ENCODE assay signal across 8 mouse cellular contexts in the genomic region with DNA sequence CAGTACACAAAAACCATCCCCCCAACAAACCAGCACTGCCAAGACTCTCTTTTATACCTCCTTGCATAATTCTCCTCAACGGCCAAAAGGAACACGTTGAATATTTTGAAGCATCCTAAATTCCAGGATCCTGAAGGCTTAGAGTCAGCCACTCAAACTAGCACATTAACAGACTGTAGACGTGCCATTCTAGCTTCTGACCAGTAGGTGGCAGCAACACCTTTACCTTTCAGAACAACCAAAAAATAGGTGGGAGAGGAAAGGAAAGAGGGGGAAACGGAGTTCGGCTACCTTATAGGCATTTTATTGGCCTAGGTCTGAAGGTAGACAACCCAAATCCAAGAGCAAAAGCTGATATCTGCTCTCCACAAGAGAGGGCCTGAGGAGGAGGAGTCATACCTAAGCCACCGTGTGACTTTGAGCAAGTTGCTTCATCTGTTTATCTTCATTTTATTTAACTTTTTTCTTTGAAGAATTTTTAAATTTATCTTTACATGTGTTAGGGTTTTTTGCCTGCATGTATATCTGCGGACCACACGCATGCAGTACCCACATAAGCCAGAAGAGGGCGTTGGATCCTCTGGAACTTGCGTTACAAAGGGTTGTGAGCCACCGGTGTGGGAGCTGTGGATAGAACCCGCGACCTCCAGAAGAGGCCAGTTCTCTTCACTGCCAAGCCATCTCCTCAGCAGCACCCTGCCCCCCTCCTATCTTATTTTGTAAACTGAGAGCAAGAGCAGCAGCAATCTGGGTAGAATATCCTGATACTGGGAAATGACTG. TPM values are rescaled to one million over a fixed set of nuclear protein-coding genes. Genes with fewer than 3 reads are reported as not detected.
A peak's percentile ranks its signal among the peaks of the same experiment; 100 is the strongest.
DNase-seq lines count a peak whose midpoint lies in the region; ATAC-seq and TF ChIP-seq lines count a peak whose summit lies in the region.

No protein-coding gene starts in this region.

- DNase-seq in heart, adult 8-10 months (ENCODE audit: low spot score): peak; percentile 53
- DNase-seq in heart, postnatal 25 days (ENCODE audit: low spot score): no peak
- DNase-seq in CD4-positive helper T cell, adult 2 months (ENCODE audit: low read depth, low spot score): peak; percentile 65
- peak; percentile 78 for DNase-seq in forelimb bud, embryonic 11.5 days (ENCODE audit: low read depth, low spot score)
- peak; percentile 74 to 77 for DNase-seq in left cerebral cortex, postnatal 14 days (ENCODE audit: low spot score in 2 of 2)
- DNase-seq in urinary bladder, postnatal 4 days (ENCODE audit: low spot score in 2 of 2): no peak

- no peak overlapping the region for H3K4me3 ChIP-seq in bone marrow macrophage, adult 2 months (ENCODE audit: insufficient read depth, low read length)

- H3K4me1 ChIP-seq in bone marrow macrophage, adult 2 months (ENCODE audit: control insufficient read depth, insufficient read depth, low read length): peaks cover 16% of the 10 kb centered on the region

- intact Hi-C loops in heart, postnatal 25 days (cut with DNase I): loop anchor here (2.0 to 5.0 kb wide), 3 partner anchors 38 to 218 kb away; a partner anchor contains a TSS
- intact Hi-C loops in left cerebral cortex, postnatal 14 days (cut with DNase I): loop anchor here (5.0 kb wide), 1 partner anchor 48 kb away; no protein-coding TSS in a partner anchor

- no peak for TF ChIP-seq POLR2A in bone marrow macrophage, adult 2 months (IDR thresholded peaks at IDR 0.05; ENCODE audit: borderline replicate concordance, low read depth, low read length)

- H3K27ac ChIP-seq in bone marrow macrophage, adult 2 months (ENCODE audit: insufficient read depth, low read depth, low read length): no peak overlapping the region

- peak; percentile 92 for TF ChIP-seq CTCF in bone marrow macrophage, adult 2 months (IDR thresholded peaks at IDR 0.05; ENCODE audit: low read depth, low read length)

- ATAC-seq in neutrophil, adult 5-6 weeks (ENCODE audit: extremely low read depth, insufficient number of reproducible peaks, low FRiP score, poor library complexity, severe bottlenecking): peak; percentile 56

RNA-seq across cellular contexts. Expression of a gene that starts 5.3 kb away (rescaled TPM):
- 1 to 10 TPM in 1 of 4 experiments, under 1 TPM in 3; 0.16 to 1.4 (median 0.47) TPM for total RNA-seq in heart, adult 8-10 months (2022)
- under 1 TPM; 0.14 to 0.42 TPM for total RNA-seq in heart, postnatal 25 days (2021)
- not detected in 2 replicates for polyA plus RNA-seq in bone marrow macrophage, adult 2 months (2012; ENCODE audit: insufficient read depth, insufficient read length, missing spikeins)
- total RNA-seq in left cerebral cortex, postnatal 14 days (2021): 1 to 10 TPM; 1.7 to 6.2 TPM
- not detected in 2 replicates for total RNA-seq in neutrophil, adult 5-6 weeks (2017)

RNA-seq across cellular contexts. Expression of a gene that starts 20.0 kb away (rescaled TPM):
- 10 to 100 TPM; 32.2 to 40.4 (median 33.3) TPM for total RNA-seq in heart, adult 8-10 months (2022)
- 10 to 100 TPM; 33.5 to 33.7 TPM for total RNA-seq in heart, postnatal 25 days (2021)
- polyA plus RNA-seq in bone marrow macrophage, adult 2 months (2012; ENCODE audit: insufficient read depth, insufficient read length, missing spikeins): 134 and 173 TPM in 2 replicates
- total RNA-seq in left cerebral cortex, postnatal 14 days (2021): 100 to 1,000 TPM; 129 to 142 TPM
- 42.7 and 43.3 TPM in 2 replicates for total RNA-seq in neutrophil, adult 5-6 weeks (2017)

RNA-seq across cellular contexts. Expression of a gene that starts 24.7 kb away (rescaled TPM):
- under 1 TPM in 2 of 4 experiments, not detected in 2; 0.22 to 0.35 TPM for total RNA-seq in heart, adult 8-10 months (2022)
- total RNA-seq in heart, postnatal 25 days (2021): under 1 TPM; 0.13 to 0.67 TPM
- 15.6 and 18.3 TPM in 2 replicates for polyA plus RNA-seq in bone marrow macrophage, adult 2 months (2012; ENCODE audit: insufficient read depth, insufficient read length, missing spikeins)
- total RNA-seq in left cerebral cortex, postnatal 14 days (2021): 1 to 10 TPM; 1.0 to 1.1 TPM
- 0.23 TPM in 1 of 2 replicates, not detected in the other for total RNA-seq in neutrophil, adult 5-6 weeks (2017)

RNA-seq across cellular contexts. Expression of a gene that starts 38.0 kb away (rescaled TPM):
- not detected for total RNA-seq in heart, adult 8-10 months (2022)
- total RNA-seq in heart, postnatal 25 days (2021): not detected
- not detected in 2 replicates for polyA plus RNA-seq in bone marrow macrophage, adult 2 months (2012; ENCODE audit: insufficient read depth, insufficient read length, missing spikeins)
- total RNA-seq in left cerebral cortex, postnatal 14 days (2021): not detected
- total RNA-seq in neutrophil, adult 5-6 weeks (2017): not detected in 2 replicates

RNA-seq across cellular contexts. Expression of a gene that starts 43.3 kb away (rescaled TPM):
- total RNA-seq in heart, adult 8-10 months (2022): 1 to 10 TPM in 1 of 4 experiments, under 1 TPM in 3; 0.38 to 1.2 (median 0.91) TPM
- total RNA-seq in heart, postnatal 25 days (2021): under 1 TPM; 0.16 to 0.45 TPM
- not detected in 2 replicates for polyA plus RNA-seq in bone marrow macrophage, adult 2 months (2012; ENCODE audit: insufficient read depth, insufficient read length, missing spikeins)
- not detected for total RNA-seq in left cerebral cortex, postnatal 14 days (2021)
- total RNA-seq in neutrophil, adult 5-6 weeks (2017): not detected in 2 replicates

Comparison
In these comparisons a context has a peak if more than half of its experiments do, and no peak if none do; other contexts are left out.
1. DNase-seq: peak in heart, adult 8-10 months (single experiment), CD4-positive helper T cell, adult 2 months (single experiment), forelimb bud, embryonic 11.5 days (single experiment) and left cerebral cortex, postnatal 14 days (2 of 2); none in heart, postnatal 25 days (single experiment) and urinary bladder, postnatal 4 days (0 of 2).